Mouse (Mus musculus) lung, embryonic 15.5 days (tissue): ENCODE data around the gene Tenm3. TPM values are rescaled to one million over a fixed set of nuclear protein-coding genes. Genes with fewer than 3 reads are reported as not detected.

Source experiments
- ATAC-seq: fragments of 200-750 bp; cut with Nextera tagmentation; 2 replicates; pipeline ENCODE4 v1.8.0; 2017; ENCODE audit warnings: moderate number of reproducible peaks, borderline replicate concordance; ENCODE audit not compliant: low FRiP score, low TSS enrichment; ENCODE audit errors: extremely low read depth
- H3K27ac ChIP-seq: fragments of 300-500 bp; sonication (generic); 2 replicates; pipeline ENCODE4 v1.5.1; 2015; ENCODE audit warnings: moderate library complexity, mild to moderate bottlenecking, inconsistent platforms
- H3K27me3 ChIP-seq: fragments of 300-500 bp; sonication (generic); 2 replicates; pipeline ENCODE4 v1.6.1; 2015; ENCODE audit warnings: inconsistent platforms
- H3K36me3 ChIP-seq: fragments of 300-500 bp; sonication (generic); 2 replicates; pipeline ENCODE4 v1.6.1; 2015; ENCODE audit warnings: inconsistent platforms
- H3K4me1 ChIP-seq: fragments of 300-500 bp; sonication (generic); 2 replicates; pipeline ENCODE4 v1.6.1; 2015; ENCODE audit warnings: inconsistent platforms
- H3K4me2 ChIP-seq: fragments of 300-500 bp; sonication (generic); 2 replicates; pipeline ENCODE4 v1.6.1; 2015; ENCODE audit warnings: inconsistent platforms, mild to moderate bottlenecking, moderate library complexity
- H3K4me3 ChIP-seq: fragments of 300-500 bp; sonication (generic); 2 replicates; pipeline ENCODE4 v1.5.1; 2015; ENCODE audit warnings: mild to moderate bottlenecking, inconsistent platforms
- H3K9ac ChIP-seq: fragments of 300-500 bp; sonication (generic); 2 replicates; pipeline ENCODE4 v1.6.1; 2015; ENCODE audit warnings: inconsistent platforms
- H3K9me3 ChIP-seq: fragments of 300-500 bp; sonication (generic); 2 replicates; pipeline ENCODE4 v1.6.1; 2016; ENCODE audit warnings: inconsistent platforms
- WGBS: fragments of 180-500 bp; shearing (Covaris S2); methylation state at CpG from one replicate; pipeline ENCODE4 v1.1.7; 2015; 5-methylcytosine and 5-hydroxymethylcytosine counted together
- polyA plus RNA-seq: library from polyadenylated mRNA; unstranded; fragments of >200 nt; fragmentation: Nextera tagmentation; extraction: Ambion mirVana; gene quantifications from 2 replicates; pipeline ENCODE4 v1.2.1, GENCODE M21; 2015

Gene Tenm3
- polyA plus RNA-seq, 1 experiment from 2014 or later, result 5.7 TPM

GRCm38 (mm10) chr8:48560227-48560626 lies 283.5 kb downstream of the Tenm3 start:
- no peak for ATAC-seq
- Histone ChIP-seq H3K27me3 (peaks cover 20% of the 10 kb centered on the region), H3K27ac (no peak overlapping the region), H3K4me1 (no peaks in the 10 kb centered on the region), H3K9ac (no peak overlapping the region), H3K36me3 (no peaks in the 10 kb centered on the region), H3K4me2 (no peak overlapping the region), H3K4me3 (no peak overlapping the region), H3K9me3 (no peaks in the 10 kb centered on the region)
- 60% methylated on average over 9 of the region's 9 CpGs for WGBS

- under 1% methylated on average over 55 of the region's 55 CpGs for WGBS
- 0 out of 2 replicates have a peak, but pooled peaks cover 2% of the 10 kb centered on the region for H3K4me1 ChIP-seq
- peak overlapping the region; percentile 70 for H3K4me3 ChIP-seq
- no peaks in the 10 kb centered on the region for H3K36me3 ChIP-seq
- H3K4me2 ChIP-seq, result peak overlapping the region; percentile 98
- peak; percentile 86 for ATAC-seq
- peaks cover 23% of the 10 kb centered on the region for H3K27me3 ChIP-seq
- peak overlapping the region; percentile 58 for H3K9ac ChIP-seq
- H3K27ac ChIP-seq, result peak overlapping the region; percentile 71; the same call in 1 of the 2 replicates
- no peaks in the 10 kb centered on the region for H3K9me3 ChIP-seq
Measured at GRCm38 (mm10) chr8:48555546-48556141, 288.1 kb downstream of the Tenm3 start.

- ATAC-seq, result peak; percentile 96
- under 1% methylated on average over 77 of the region's 86 CpGs for WGBS
Measured at GRCm38 (mm10) chr8:48554762-48555545, 288.8 kb downstream of the Tenm3 start.

GRCm38 (mm10) chr8:48553791-48554288 lies 289.9 kb downstream of the Tenm3 start:
- H3K27ac ChIP-seq, result no peak overlapping the region
- ATAC-seq, result no peak
- peak overlapping the region; percentile 11; the same call in 1 of the 2 replicates for H3K9ac ChIP-seq
- peak overlapping the region; percentile 70 for H3K4me3 ChIP-seq
- WGBS, result 3% methylated on average over 9 of the region's 9 CpGs
- peak overlapping the region; percentile 98 for H3K4me2 ChIP-seq
- peaks cover 23% of the 10 kb centered on the region for H3K27me3 ChIP-seq
- no peaks in the 10 kb centered on the region for H3K36me3 ChIP-seq
- 0 out of 2 replicates have a peak, but pooled peaks cover 2% of the 10 kb centered on the region for H3K4me1 ChIP-seq
- H3K9me3 ChIP-seq, result no peaks in the 10 kb centered on the region

More at GRCm38 (mm10) chr8:48554762-48555545, 288.8 kb downstream of the Tenm3 start:
- no peaks in the 10 kb centered on the region for H3K9me3 ChIP-seq
- H3K4me1 ChIP-seq, result 0 out of 2 replicates have a peak, but pooled peaks cover 2% of the 10 kb centered on the region
- H3K36me3 ChIP-seq, result no peaks in the 10 kb centered on the region
- peak overlapping the region; percentile 70 for H3K4me3 ChIP-seq
- peak overlapping the region; percentile 98 for H3K4me2 ChIP-seq
- H3K27me3 ChIP-seq, result peaks cover 23% of the 10 kb centered on the region
- peak overlapping the region; percentile 58 for H3K9ac ChIP-seq
- H3K27ac ChIP-seq, result peak overlapping the region; percentile 71

- Histone ChIP-seq H3K4me3 (no peak overlapping the region), H3K4me2 (no peak overlapping the region), H3K36me3 (no peaks in the 10 kb centered on the region), H3K27ac (no peak overlapping the region), H3K9me3 (no peaks in the 10 kb centered on the region), H3K4me1 (0 out of 2 replicates have a peak, but pooled peaks cover 2% of the 10 kb centered on the region), H3K27me3 (peaks cover 18% of the 10 kb centered on the region), H3K9ac (no peak overlapping the region)
- WGBS, result 72% methylated on average over 2 of the region's 2 CpGs
- no peak for ATAC-seq
Measured at GRCm38 (mm10) chr8:48552306-48552705, 291.4 kb downstream of the Tenm3 start.

GRCm38 (mm10) chr8:48551370-48551769 lies 292.4 kb downstream of the Tenm3 start:
- Histone ChIP-seq H3K27ac (no peak overlapping the region), H3K9me3 (no peaks in the 10 kb centered on the region), H3K9ac (no peak overlapping the region), H3K4me3 (no peak overlapping the region), H3K4me1 (0 out of 2 replicates have a peak, but pooled peaks cover 2% of the 10 kb centered on the region), H3K4me2 (no peak overlapping the region), H3K36me3 (no peaks in the 10 kb centered on the region), H3K27me3 (peaks cover 11% of the 10 kb centered on the region)
- no peak for ATAC-seq
- 31% methylated on average over 5 of the region's 5 CpGs for WGBS

GRCm38 (mm10) chr8:48548908-48549307 lies 294.8 kb downstream of the Tenm3 start:
- Histone ChIP-seq H3K4me2 (no peak overlapping the region), H3K36me3 (no peaks in the 10 kb centered on the region), H3K4me3 (no peak overlapping the region), H3K27ac (no peak overlapping the region), H3K4me1 (0 out of 2 replicates have a peak, but pooled peaks cover 2% of the 10 kb centered on the region), H3K9me3 (no peaks in the 10 kb centered on the region), H3K27me3 (0 out of 2 replicates have a peak, but pooled peaks cover 3% of the 10 kb centered on the region), H3K9ac (no peak overlapping the region)
- no peak for ATAC-seq
- 87% methylated on average over 9 of the region's 9 CpGs for WGBS

GRCm38 (mm10) chr8:48545631-48546030 lies 298.1 kb downstream of the Tenm3 start:
- no peaks in the 10 kb centered on the region for H3K9me3 ChIP-seq
- H3K4me2 ChIP-seq, result no peak overlapping the region
- WGBS, result 53% methylated on average over 5 of the region's 5 CpGs
- no peak overlapping the region for H3K9ac ChIP-seq
- no peaks in the 10 kb centered on the region for H3K36me3 ChIP-seq
- ATAC-seq, result no peak
- H3K27me3 ChIP-seq, result no peaks in the 10 kb centered on the region
- H3K4me1 ChIP-seq, result no peaks in the 10 kb centered on the region
- H3K4me3 ChIP-seq, result no peak overlapping the region
- H3K27ac ChIP-seq, result no peak overlapping the region

- ATAC-seq, result no peak
- H3K36me3 ChIP-seq, result no peaks in the 10 kb centered on the region
- no peak overlapping the region for H3K4me3 ChIP-seq
- no peaks in the 10 kb centered on the region for H3K4me1 ChIP-seq
- no peaks in the 10 kb centered on the region for H3K27me3 ChIP-seq
- 77% methylated on average over 7 of the region's 7 CpGs for WGBS
- H3K4me2 ChIP-seq, result no peak overlapping the region
- no peak overlapping the region for H3K9ac ChIP-seq
- H3K9me3 ChIP-seq, result no peaks in the 10 kb centered on the region
- no peak overlapping the region for H3K27ac ChIP-seq
Measured at GRCm38 (mm10) chr8:48544840-48545239, 298.9 kb downstream of the Tenm3 start.

- 84% methylated on average over 17 of the region's 17 CpGs for WGBS
- Histone ChIP-seq H3K27me3 (no peaks in the 10 kb centered on the region), H3K36me3 (no peaks in the 10 kb centered on the region), H3K4me1 (no peaks in the 10 kb centered on the region), H3K9me3 (no peaks in the 10 kb centered on the region), H3K4me2 (no peak overlapping the region), H3K27ac (no peak overlapping the region), H3K4me3 (no peak overlapping the region), H3K9ac (no peak overlapping the region)
- ATAC-seq, result no peak
Measured at GRCm38 (mm10) chr8:48542141-48542540, 301.6 kb downstream of the Tenm3 start.

GRCm38 (mm10) chr8:48540894-48541293 lies 302.9 kb downstream of the Tenm3 start:
- no peak overlapping the region for H3K4me2 ChIP-seq
- no peak overlapping the region for H3K9ac ChIP-seq
- no peaks in the 10 kb centered on the region for H3K9me3 ChIP-seq
- H3K27ac ChIP-seq, result no peak overlapping the region
- H3K27me3 ChIP-seq, result no peaks in the 10 kb centered on the region
- no peak overlapping the region for H3K4me3 ChIP-seq
- ATAC-seq, result no peak
- H3K36me3 ChIP-seq, result no peaks in the 10 kb centered on the region
- 73% methylated on average over 8 of the region's 8 CpGs for WGBS
- H3K4me1 ChIP-seq, result no peaks in the 10 kb centered on the region

- no peaks in the 10 kb centered on the region for H3K4me1 ChIP-seq
- H3K4me2 ChIP-seq, result no peak overlapping the region
- no peak overlapping the region for H3K9ac ChIP-seq
- H3K4me3 ChIP-seq, result no peak overlapping the region
- ATAC-seq, result no peak
- no peaks in the 10 kb centered on the region for H3K27me3 ChIP-seq
- H3K27ac ChIP-seq, result no peak overlapping the region
- no peaks in the 10 kb centered on the region for H3K36me3 ChIP-seq
- 77% methylated on average over 3 of the region's 3 CpGs for WGBS
- no peaks in the 10 kb centered on the region for H3K9me3 ChIP-seq
Measured at GRCm38 (mm10) chr8:48535833-48536232, 307.9 kb downstream of the Tenm3 start.
